Mouse (Mus musculus): ENCODE measurements around the gene Aqp9. TPM values are rescaled to one million over a fixed set of nuclear protein-coding genes. Genes with fewer than 3 reads are reported as not detected.
A peak's percentile ranks its signal among the peaks of the same experiment; 100 is the strongest.

Gene Aqp9
- total and polyA plus RNA-seq, 2 experiments = 114 to 300 TPM

GRCm38 (mm10) chr9:71138936-71139335 is 29.5 kb downstream of the Aqp9 start:
- H3K4me3 ChIP-seq (ENCODE audit: insufficient read depth, low read depth, low read length) = no peak overlapping the region
- H3K4me1 ChIP-seq (ENCODE audit: control insufficient read depth, insufficient read depth, low read length) = peaks cover 59% of the 10 kb centered on the region
- peaks cover 20% of the 10 kb centered on the region; the same call in 1 of the 2 replicates for H3K79me2 ChIP-seq (ENCODE audit: control insufficient read depth, insufficient read depth, low read length)
- WGBS = 28% methylated on average over 2 of the region's 2 CpGs
- H3K27me3 ChIP-seq (ENCODE audit: control insufficient read depth, insufficient read depth, low read length) = no peaks in the 10 kb centered on the region
- no peak overlapping the region for H3K9ac ChIP-seq (ENCODE audit: low read depth, low read length)
- H3K36me3 ChIP-seq (ENCODE audit: control insufficient read depth, insufficient read depth, low read length) = peaks cover 32% of the 10 kb centered on the region
- TF ChIP-seq CTCF (IDR thresholded peaks at IDR 0.05; ENCODE audit: low read depth, low read length) (no peak), POLR2A (IDR thresholded peaks at IDR 0.05; ENCODE audit: extremely low read depth, insufficient read depth, low read length) (no peak)
- H3K27ac ChIP-seq (replicated peaks; ENCODE audit: insufficient read depth, low read depth, low read length) = peak overlapping the region; percentile 86
- no peak for DNase-seq (ENCODE audit: extremely low read depth, low read depth, low spot score)

- H3K4me3 ChIP-seq (ENCODE audit: insufficient read depth, low read depth, low read length) = no peak overlapping the region
- H3K79me2 ChIP-seq (ENCODE audit: control insufficient read depth, insufficient read depth, low read length) = peaks cover 17% of the 10 kb centered on the region; the same call in 1 of the 2 replicates
- TF ChIP-seq POLR2A (IDR thresholded peaks at IDR 0.05; ENCODE audit: extremely low read depth, insufficient read depth, low read length) = no peak
- TF ChIP-seq CTCF (IDR thresholded peaks at IDR 0.05; ENCODE audit: low read depth, low read length) = no peak
- peaks cover 31% of the 10 kb centered on the region for H3K36me3 ChIP-seq (ENCODE audit: control insufficient read depth, insufficient read depth, low read length)
- H3K27ac ChIP-seq (replicated peaks; ENCODE audit: insufficient read depth, low read depth, low read length) = peak overlapping the region; percentile 76
- H3K27me3 ChIP-seq (ENCODE audit: control insufficient read depth, insufficient read depth, low read length) = no peaks in the 10 kb centered on the region
- WGBS = 20% methylated on average over 6 of the region's 6 CpGs
- peak; percentile 95 for DNase-seq (ENCODE audit: extremely low read depth, low read depth, low spot score)
- H3K4me1 ChIP-seq (ENCODE audit: control insufficient read depth, insufficient read depth, low read length) = peaks cover 66% of the 10 kb centered on the region
- peak overlapping the region; percentile 27; the same call in 1 of the 2 replicates for H3K9ac ChIP-seq (ENCODE audit: low read depth, low read length)
Measured at GRCm38 (mm10) chr9:71137267-71137945, 31.1 kb downstream of the Aqp9 start.

DNA sequence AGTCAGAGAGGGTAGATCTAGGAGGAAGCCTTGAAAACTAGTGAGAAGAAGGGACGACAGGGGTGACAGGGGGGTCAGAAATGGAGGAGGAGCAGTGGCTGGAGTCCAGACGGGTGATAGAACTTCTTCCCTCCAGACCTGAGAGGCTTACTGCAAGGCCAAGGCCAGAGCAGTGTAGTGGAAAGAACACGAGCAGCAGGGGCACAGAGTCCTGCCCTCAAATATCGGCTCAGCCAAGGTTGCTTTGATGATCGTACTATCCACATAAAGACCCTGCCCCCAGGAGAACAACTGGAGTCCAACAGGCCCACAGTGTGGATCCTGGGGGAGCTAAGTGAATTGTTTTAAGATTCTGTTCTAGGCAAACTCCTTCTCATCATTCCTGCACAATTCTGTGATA is 33.4 kb downstream of the Aqp9 start:
- H3K27me3 ChIP-seq (ENCODE audit: control insufficient read depth, insufficient read depth, low read length) = no peaks in the 10 kb centered on the region
- peak overlapping the region; percentile 74 for H3K27ac ChIP-seq (replicated peaks; ENCODE audit: insufficient read depth, low read depth, low read length)
- no peak overlapping the region for H3K4me3 ChIP-seq (ENCODE audit: insufficient read depth, low read depth, low read length)
- peak; percentile 54 for DNase-seq (ENCODE audit: extremely low read depth, low read depth, low spot score)
- TF ChIP-seq POLR2A (IDR thresholded peaks at IDR 0.05; ENCODE audit: extremely low read depth, insufficient read depth, low read length) = no peak
- no peak for TF ChIP-seq CTCF (IDR thresholded peaks at IDR 0.05; ENCODE audit: low read depth, low read length)
- H3K9ac ChIP-seq (ENCODE audit: low read depth, low read length) = no peak overlapping the region
- H3K79me2 ChIP-seq (ENCODE audit: control insufficient read depth, insufficient read depth, low read length) = peaks cover 17% of the 10 kb centered on the region; the same call in 1 of the 2 replicates
- WGBS = 20% methylated on average over 5 of the region's 5 CpGs
- H3K4me1 ChIP-seq (ENCODE audit: control insufficient read depth, insufficient read depth, low read length) = peaks cover 70% of the 10 kb centered on the region
- H3K36me3 ChIP-seq (ENCODE audit: control insufficient read depth, insufficient read depth, low read length) = peaks cover 51% of the 10 kb centered on the region

DNA sequence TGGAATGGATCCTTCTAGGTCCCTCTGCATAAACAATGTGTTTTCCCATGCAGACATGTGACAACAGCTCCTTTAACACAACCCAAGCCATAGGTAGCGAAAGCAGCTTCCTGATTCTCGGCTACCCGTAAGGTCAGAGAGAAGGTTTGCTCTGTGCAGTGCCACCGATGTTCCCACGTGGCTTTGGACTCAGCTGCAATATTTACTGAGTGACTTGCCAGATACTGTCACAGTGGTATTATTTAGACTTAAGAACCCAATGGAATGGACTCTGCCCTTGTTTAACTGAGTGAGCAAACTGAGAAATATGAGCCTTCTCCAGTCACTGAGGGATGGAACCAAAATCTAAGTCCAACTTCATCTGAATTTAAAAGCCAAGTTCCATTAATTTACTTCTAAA is 35.3 kb downstream of the Aqp9 start:
- Histone ChIP-seq H3K4me1 (ENCODE audit: control insufficient read depth, insufficient read depth, low read length) (peaks cover 55% of the 10 kb centered on the region), H3K27ac (replicated peaks; ENCODE audit: insufficient read depth, low read depth, low read length) (peak overlapping the region; percentile 89), H3K36me3 (ENCODE audit: control insufficient read depth, insufficient read depth, low read length) (peaks cover 57% of the 10 kb centered on the region), H3K9ac (ENCODE audit: low read depth, low read length) (peak overlapping the region; percentile 13; the same call in 1 of the 2 replicates), H3K4me3 (ENCODE audit: insufficient read depth, low read depth, low read length) (no peak overlapping the region), H3K79me2 (ENCODE audit: control insufficient read depth, insufficient read depth, low read length) (peaks cover 14% of the 10 kb centered on the region; the same call in 1 of the 2 replicates), H3K27me3 (ENCODE audit: control insufficient read depth, insufficient read depth, low read length) (no peaks in the 10 kb centered on the region)
- 31% methylated on average over 5 of the region's 5 CpGs for WGBS
- TF ChIP-seq CTCF (IDR thresholded peaks at IDR 0.05; ENCODE audit: low read depth, low read length) = no peak
- no peak for TF ChIP-seq POLR2A (IDR thresholded peaks at IDR 0.05; ENCODE audit: extremely low read depth, insufficient read depth, low read length)
- peak; percentile 99 for DNase-seq (ENCODE audit: extremely low read depth, low read depth, low spot score)

DNA sequence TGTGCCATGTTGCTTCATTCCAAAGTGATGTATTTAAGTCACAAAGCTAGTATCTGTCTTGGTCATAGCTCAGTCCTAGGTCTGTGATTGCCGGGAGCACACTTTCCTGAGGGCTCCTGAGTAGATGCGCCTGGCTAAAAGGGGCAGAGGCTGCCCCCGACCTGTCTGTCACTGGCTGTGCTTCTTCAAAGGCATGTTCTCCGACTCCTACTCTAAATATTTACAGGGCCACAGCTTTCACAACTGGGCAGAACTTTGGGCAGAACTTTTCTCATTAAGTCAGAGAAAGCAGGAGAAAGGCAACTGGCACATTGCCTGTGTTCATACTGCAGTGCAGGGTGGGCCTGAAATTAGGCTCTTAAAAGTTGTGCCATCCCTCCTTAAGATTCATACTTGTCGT is 36.7 kb downstream of the Aqp9 start:
- DNase-seq (ENCODE audit: extremely low read depth, low read depth, low spot score) = peak; percentile 92
- Histone ChIP-seq H3K9ac (ENCODE audit: low read depth, low read length) (peak overlapping the region; percentile 59), H3K79me2 (ENCODE audit: control insufficient read depth, insufficient read depth, low read length) (peaks cover 14% of the 10 kb centered on the region; the same call in 1 of the 2 replicates), H3K4me3 (ENCODE audit: insufficient read depth, low read depth, low read length) (no peak overlapping the region), H3K27me3 (ENCODE audit: control insufficient read depth, insufficient read depth, low read length) (no peaks in the 10 kb centered on the region), H3K36me3 (ENCODE audit: control insufficient read depth, insufficient read depth, low read length) (peaks cover 52% of the 10 kb centered on the region), H3K4me1 (ENCODE audit: control insufficient read depth, insufficient read depth, low read length) (peaks cover 44% of the 10 kb centered on the region), H3K27ac (replicated peaks; ENCODE audit: insufficient read depth, low read depth, low read length) (peak overlapping the region; percentile 91)
- no peak for TF ChIP-seq CTCF (IDR thresholded peaks at IDR 0.05; ENCODE audit: low read depth, low read length)
- WGBS = 15% methylated on average over 5 of the region's 5 CpGs

DNA sequence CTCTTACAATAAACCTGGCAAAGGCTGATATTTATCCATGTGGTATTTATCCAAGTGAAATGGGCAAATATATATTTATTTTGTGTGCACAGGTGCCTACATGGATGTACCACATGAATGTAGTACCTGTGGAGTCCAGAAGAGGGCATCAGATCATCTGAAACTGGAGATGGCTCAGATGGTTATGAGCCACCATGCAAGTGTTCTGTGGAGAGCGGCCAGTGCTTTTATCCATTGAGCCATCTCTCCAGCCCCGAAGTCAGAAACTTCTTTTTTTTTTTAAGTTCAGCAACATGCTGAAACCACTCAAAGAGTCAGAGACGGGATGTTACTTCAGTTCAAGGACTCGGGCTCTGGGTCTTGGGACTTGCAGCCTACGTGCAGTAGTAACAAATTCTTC is 39.6 kb downstream of the Aqp9 start:
- H3K4me3 ChIP-seq (ENCODE audit: insufficient read depth, low read depth, low read length) = no peak overlapping the region
- DNase-seq (ENCODE audit: extremely low read depth, low read depth, low spot score) = peak; percentile 73
- peaks cover 4% of the 10 kb centered on the region; the same call in 1 of the 2 replicates for H3K79me2 ChIP-seq (ENCODE audit: control insufficient read depth, insufficient read depth, low read length)
- H3K27me3 ChIP-seq (ENCODE audit: control insufficient read depth, insufficient read depth, low read length) = no peaks in the 10 kb centered on the region
- no peak overlapping the region for H3K9ac ChIP-seq (ENCODE audit: low read depth, low read length)
- peaks cover 22% of the 10 kb centered on the region for H3K4me1 ChIP-seq (ENCODE audit: control insufficient read depth, insufficient read depth, low read length)
- 49% methylated on average over 5 of the region's 5 CpGs for WGBS
- peaks cover 64% of the 10 kb centered on the region for H3K36me3 ChIP-seq (ENCODE audit: control insufficient read depth, insufficient read depth, low read length)
- no peak; the same call in 1 of the 2 replicates for TF ChIP-seq CTCF (IDR thresholded peaks at IDR 0.05; ENCODE audit: low read depth, low read length)
- no peak for TF ChIP-seq POLR2A (IDR thresholded peaks at IDR 0.05; ENCODE audit: extremely low read depth, insufficient read depth, low read length)
- no peak overlapping the region for H3K27ac ChIP-seq (replicated peaks; ENCODE audit: insufficient read depth, low read depth, low read length)
